Mouse (Mus musculus) testis, adult 2 months (tissue): ENCODE results near the gene Ube2t.

Experiments
- CTCF ChIP-seq: fragments of 200-500 bp; IDR thresholded peaks from 2 replicates; pipeline ENCODE4 v1.5.1; 2012; ENCODE audit warnings: low read depth, mild to moderate bottlenecking, inconsistent platforms, low read length, moderate library complexity; ENCODE audit not compliant: control insufficient read depth, insufficient read depth, insufficient replicate concordance
- POLR2A ChIP-seq: fragments of 200-500 bp; IDR thresholded peaks from 2 replicates; pipeline ENCODE4 v1.6.1; 2012; ENCODE audit warnings: low read depth, mild to moderate bottlenecking, inconsistent platforms, low read length, moderate library complexity; ENCODE audit not compliant: control insufficient read depth

DNA sequence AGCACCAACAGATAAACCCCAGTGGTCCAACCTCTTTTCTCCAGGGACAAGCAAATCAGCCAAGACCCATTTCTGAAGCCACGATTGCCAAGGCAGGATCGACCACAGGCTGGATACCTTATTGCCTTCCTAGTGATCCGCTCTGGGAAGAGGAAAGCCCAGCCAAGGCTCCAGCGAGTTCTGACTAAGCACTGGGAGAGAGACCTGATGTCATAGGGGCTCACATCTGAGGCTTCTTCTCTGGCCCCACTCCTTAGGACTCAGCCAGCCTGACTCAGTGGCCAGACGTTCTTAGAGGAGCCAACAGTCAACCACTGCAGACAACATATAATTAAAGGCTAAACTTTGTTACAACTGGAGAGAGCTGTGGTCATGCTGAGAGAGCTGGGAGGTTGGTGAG lies 59.6 kb downstream of the Ube2t start:
- TF ChIP-seq POLR2A, result no peak
- TF ChIP-seq CTCF, result no peak
